Mouse (Mus musculus) spleen, adult 12 weeks (tissue): Measurements from ENCODE around the gene Golm1.
A peak's percentile ranks its signal among the peaks of the same experiment; 100 is the strongest.

Experiments
- DNase-seq: peaks from one replicate; pipeline ENCODE4 v3.0.0; 2022; ENCODE audit warnings: low spot score

The Golm1 gene

DNA sequence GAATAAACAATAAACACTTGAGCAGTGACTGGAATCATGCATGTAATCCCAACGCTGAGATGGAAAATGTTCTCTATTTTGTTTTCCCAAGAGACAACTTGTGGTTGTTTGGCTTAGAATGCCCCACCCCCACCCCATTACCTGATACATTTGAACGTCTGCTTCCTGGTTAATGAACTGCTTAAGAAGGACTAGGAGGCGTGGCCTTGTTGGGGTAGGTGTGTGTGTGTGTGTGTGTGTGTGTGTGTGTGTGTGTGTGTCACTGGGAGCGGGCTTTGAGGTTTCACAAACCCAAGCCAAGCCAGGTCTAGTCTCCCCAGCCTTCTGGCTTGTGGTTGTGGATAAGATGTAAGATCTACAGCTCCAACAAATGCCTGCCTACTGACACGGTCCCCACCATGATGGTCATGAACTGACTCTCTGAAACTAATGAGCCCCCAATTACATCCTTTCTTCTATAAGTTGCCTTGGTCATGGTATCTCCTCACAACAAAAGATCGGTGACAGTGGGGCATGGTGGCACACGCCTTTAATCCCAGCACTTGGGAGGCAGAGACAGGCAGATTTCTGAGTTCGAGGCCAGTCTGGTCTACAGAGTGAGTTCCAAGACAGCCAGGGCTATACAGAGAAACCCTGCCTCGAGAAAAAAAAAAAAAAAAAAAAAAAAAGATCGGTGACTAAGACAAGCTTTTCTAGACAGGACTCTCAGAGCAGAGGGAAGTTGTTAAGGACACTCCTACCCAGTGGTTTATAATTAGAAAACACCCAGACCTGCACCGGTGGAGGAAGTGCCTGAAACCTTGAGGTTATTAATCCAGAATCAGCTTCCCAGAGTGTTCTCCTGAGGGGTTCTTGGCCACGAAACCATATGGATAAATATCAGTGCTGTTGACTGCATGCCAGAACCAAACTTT, 962 bp upstream of the Golm1 start:
- DNase-seq = no peak

DNA sequence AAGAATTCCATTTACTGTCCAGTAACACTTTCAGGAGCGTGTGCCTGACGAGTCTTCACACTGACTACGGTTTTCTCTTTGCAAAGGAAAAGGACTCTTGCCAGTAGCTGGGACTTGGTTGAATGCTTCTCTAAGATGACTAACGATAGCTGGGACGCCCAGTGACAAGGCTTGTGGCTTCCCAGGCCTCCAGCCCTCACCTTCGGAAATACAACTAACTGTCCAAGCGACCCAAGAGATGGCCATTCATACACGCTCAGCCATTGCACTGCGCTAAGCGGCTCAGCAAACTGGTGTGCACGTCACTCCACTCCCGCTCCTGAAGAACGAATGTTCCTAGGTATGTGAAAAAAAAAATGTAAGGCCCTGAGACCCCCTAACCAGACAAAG, 855 bp downstream of the Golm1 start:
- DNase-seq = no peak

DNA sequence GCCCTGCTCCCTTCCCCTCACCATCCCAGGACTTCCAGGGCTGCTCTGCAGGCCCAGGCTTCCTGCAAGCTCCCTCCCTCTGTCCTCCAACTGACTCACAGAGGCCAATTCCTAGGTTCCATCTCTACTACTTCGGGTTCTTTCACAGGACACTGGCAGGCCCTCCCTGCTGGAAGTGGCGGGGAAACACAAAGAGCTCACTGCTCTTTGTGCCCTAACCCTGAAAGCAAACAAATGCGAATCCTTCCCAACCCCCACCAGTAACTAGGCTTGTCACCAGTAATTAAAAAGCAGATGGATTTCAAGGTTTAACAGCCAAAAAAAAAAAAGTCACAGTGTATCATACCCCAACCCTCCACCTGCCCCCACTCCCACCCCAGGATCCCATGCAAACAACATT, 1.4 kb downstream of the Golm1 start:
- no peak for DNase-seq

DNA sequence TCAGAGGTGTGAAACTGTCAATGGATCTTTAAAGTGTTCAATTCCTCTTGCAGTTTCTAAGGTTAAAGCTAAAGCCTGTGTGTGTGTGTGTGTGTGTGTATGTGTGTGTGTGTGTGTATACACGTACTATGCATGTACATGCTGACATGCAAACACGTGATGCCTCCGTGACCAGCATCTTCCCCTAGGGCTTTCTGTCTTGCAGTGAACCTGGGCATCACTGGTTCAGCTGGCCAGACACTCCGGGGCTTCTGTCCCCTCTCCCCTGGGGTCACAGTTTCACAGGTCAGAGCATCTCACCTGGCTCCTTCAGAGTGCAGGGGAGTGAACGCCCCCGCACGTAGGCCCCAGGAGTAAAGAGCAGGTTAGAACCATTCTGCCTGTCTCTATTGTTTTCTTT, 2.0 kb downstream of the Golm1 start:
- no peak for DNase-seq

DNA sequence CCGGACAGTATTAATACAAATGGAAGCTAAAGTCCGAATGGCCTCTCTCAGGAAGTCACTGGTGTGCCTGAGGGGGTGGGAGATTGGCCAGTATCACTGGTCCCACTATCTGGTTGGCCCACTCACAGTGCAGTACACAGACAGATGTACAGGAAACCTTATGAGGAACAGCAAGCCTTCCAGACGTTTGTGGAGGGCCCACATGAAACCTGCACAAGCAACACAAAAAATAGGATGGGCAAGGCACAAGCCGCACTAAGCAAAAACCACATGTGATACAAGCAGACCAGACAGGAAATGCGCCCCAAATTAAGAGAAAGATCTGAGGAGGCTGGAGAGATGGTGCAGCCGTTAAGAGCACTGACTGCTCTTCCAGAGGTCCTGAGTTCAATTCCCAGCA, 3.4 kb downstream of the Golm1 start:
- no peak for DNase-seq

DNA sequence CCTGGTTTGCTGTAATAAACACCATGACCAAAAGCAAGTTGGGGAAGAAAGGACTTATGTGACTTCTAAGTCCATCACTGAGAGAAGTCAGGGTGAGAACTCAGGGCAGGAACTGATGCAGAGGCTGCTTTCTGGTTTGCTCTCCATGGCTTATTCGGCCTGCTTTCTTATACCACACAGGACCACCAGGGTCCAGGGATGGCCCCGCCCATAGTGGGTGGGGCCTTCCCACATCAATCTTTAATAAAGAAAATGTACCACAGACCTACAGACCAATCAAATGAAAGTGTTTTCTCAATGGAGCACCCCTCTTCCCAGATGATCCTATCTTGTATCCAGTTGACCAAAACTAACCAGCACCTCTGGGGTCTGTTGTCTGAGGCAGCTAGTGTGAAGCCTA, 4.1 kb downstream of the Golm1 start:
- DNase-seq = no peak

DNA sequence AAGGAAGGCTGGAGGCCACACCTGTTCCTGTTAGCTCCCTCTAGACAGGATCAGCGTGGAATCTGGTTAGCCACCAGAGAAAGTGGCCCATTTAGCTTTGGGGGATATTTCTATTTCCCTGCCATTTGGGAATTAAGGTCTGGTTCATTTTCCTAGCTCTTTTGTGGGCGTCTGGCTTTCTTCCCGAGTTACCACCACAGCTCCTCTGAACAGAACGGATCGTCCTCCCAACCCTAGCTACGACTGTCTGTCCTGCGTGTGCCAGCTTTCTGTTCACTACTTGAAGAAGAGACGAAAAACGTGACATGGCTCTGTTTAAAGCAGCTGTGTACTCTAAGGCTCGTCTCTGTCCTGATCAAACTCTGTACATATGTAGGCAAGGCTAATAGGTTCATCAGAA, 5.7 kb downstream of the Golm1 start:
- DNase-seq = no peak

DNA sequence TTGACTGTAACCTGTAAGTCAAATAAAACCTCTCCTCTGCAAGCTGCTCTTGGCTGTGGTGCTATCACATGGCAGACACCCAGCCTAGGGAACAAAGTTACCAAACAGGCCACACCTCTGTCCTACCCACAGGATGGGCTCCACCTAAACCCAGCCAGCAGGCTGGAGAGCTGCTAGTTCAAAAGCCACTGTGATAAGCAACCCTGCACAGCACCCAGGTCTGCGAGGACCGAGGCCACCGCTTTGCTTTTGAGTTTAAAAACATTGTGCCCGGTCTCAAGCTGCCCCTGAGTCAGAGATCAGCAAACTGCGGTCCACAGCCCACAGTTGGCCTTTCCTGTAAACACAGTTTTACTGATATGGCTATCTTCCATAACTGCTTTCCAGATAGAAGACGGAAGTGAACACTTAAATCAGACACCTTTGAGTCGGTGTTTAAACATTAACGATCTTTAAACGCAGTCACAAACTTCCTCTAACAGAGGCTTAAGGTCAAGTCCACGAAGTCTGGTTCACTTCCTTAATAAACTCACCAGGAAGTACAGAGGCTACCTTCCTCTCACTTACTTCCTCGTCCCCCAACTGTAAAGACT, 7.0 kb downstream of the Golm1 start:
- peak; percentile 51 for DNase-seq

DNA sequence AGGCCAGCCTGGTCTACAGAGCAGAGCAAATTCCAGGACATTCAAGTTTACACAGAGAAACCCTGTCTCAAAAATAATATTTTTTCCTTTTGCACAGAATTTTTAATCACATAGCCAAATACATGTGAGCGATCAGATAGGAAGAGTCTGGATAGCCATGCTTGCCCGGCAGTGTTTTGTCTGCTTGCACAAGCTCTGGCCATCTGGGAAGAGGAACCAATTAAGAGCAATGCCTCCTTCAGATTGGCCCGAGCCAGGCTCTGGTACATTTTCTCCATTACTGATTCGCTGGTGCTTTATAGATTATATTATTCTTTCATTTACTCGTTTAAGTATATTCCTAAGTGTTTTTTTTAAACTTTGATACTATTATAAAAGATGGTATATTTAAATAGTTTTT, 7.8 kb downstream of the Golm1 start:
- no peak for DNase-seq

DNA sequence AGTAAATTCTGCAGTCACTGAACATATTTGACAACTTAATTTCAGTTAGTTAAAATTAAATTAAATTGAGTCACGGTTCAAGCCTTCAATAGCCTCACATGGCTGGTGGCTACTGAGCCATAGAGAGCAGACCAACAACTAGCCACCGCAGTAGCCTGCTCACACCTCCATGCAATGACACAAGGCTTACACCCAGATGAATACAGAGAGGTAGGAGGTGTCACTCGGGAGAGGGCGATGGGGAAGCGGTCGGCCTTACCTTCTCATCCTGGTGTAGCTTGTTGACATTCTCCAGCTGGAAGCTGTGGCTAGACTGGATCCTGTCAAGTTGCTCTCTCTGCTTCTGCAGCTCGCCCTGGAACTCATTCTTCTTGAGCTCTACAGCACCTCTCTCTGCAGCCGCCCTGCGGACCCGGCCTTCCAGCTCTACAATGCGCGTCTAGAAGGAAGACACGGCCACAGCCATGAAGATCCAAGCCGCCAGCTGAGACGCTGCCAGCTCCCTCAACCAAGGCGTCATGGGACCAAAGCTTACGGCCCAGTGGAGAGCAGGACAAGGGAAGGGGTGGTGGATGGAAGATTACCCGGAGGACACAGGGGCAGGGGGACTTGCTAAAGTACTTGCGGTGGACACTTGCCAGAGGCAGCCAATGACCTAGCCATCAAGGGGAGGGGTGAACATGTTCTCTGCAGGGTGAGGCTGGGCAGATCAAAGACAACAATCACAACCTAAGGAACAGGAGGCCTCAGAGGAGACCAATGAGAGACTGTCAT, 11.5 kb downstream of the Golm1 start:
- no peak for DNase-seq

DNA sequence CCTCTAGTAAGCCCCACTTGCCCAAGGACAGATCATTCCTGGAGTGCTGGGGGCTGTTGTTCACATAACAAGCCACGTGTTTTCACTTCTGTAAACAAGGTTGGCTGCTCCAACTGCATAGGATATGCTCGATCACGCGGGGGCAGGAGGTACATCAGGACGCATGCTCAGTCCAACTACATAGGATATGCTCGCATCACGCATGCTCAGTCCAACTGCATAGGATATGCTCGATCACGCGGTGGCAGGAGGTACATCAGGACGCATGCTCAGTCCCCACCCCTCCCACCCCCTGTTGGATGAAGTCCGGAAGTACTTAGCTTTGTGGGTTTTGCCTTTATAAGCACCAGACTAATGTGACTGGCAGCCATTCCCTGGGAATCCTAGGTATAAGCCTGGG, 13.6 kb downstream of the Golm1 start:
- no peak for DNase-seq

DNA sequence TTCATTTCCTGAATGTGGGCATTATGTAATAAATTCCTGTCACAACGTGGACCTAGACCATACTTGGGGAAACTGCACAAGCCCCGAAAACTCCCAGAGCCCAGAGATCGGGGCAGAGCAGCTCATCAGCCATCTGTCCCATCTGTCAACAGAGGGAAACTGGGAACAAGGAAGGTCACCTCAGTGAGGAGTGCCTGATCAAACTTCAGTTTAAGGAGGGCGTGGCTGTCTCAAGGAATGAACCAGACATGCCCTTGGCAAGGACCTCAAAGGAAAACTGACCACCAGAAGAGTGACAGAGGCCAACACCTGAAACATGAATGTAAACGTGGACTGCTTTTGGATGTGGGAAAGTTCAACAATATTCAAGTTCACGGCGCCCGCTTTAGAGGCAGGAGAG, 14.2 kb downstream of the Golm1 start:
- no peak for DNase-seq

DNA sequence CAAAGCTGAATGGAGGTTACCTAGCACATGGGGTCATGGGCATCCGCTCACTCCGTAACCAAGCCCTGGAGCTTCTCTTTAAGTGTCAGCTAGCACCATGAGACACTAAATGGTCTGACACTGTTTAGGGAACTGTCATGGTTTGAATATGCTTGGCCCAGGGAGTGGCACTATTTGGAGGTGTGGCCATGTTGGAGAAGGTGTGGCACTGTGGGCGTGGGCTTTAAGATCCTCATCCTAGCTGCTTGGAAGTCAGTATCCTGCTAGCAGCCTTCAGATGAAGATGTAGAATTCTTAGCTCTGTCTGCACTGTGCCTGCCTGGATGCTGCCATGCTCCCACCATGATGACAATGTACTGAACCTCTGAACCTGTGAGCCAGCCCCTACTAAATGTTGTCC, 15.2 kb downstream of the Golm1 start:
- no peak for DNase-seq

DNA sequence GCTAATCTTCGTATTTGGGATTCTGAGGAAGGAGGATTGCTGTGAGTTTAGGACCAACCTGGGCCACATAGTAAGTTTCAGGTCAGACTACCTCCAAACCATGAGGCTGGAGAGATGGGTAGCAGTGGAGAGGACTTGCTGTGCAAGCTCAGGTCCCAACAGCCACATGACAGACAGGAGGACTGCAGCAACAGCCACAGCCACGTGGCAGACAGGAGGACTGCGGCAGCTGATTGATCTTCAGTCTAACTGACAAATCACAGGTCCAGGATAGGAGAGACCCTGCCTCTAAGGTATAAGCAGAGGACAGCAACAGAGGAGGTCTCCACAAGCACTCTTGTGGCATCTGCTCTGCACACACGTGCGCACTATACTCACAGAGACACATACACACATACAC, 17.8 kb downstream of the Golm1 start:
- no peak for DNase-seq

DNA sequence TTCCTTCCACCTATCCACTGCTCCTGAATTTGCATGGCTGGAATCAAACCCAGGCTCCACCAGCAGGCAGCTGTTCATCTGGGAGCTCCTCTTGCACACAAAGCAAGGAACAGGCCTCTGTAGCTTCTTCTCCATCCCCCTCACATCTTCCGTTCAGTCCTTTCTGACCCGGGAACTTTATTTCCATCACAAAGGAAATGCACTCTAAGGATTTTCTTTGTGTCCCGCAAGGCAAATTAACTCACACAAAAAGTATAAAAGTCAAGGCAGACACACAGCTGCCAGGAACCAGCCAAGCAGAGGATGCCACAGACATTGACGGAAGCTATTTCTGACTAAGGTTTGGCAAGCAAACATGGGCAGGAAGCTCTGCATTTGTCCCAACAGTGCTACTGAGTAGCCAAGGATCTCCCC, 18.6 kb downstream of the Golm1 start:
- no peak for DNase-seq

DNA sequence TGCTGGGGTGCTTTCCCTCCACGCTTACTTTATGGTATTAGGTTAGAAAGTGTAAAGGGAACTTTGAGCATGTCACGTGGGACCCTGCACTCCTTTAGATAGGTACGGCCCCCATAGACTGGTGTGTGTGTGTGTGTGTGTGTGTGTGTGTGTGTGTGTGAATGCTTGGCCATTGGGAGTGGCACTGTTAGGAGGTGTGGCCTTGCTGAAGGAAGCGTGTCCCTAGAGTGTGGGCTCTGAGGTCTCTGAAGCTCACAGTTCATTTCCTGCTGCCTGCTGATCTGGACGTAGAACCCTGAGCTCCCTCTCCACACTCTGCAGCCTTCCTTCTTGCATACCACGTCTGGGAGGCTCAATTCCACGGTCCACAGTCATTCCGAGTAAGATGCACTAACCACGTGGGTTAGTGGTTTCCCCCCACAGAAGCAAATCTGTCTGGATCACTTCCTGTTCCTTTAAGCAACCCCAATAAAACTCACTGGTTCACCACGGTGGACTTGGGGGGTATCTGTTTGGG, 19.2 kb downstream of the Golm1 start:
- peak; percentile 29 for DNase-seq

DNA sequence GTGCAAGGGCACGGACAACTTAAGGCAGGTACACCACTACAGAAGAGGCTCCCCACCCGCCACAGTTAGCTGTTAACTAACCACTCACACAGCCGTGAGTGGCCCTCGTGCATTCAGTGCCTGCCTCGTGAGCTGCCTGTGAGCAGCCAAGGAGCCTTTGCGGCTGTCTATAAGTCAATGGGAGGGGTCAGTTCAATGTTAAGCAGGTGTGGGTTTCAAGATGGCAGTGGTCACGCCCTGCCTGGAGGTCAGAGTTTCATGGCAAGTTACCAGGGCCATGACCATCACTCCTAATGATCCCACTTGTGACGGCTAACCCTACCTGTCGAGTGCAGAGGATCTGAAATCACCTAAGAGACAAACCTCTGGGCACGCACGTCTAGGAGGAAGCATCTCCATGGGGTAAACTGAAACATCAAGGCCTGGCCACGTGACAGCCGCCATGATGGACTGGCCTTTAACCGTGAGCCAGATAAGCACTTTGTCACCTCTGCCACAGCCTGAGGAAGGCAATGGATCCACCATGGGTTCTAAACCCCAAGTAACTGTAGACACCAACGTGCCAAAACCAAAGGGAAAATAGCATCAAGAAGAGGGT, 19.8 kb downstream of the Golm1 start:
- no peak for DNase-seq

DNA sequence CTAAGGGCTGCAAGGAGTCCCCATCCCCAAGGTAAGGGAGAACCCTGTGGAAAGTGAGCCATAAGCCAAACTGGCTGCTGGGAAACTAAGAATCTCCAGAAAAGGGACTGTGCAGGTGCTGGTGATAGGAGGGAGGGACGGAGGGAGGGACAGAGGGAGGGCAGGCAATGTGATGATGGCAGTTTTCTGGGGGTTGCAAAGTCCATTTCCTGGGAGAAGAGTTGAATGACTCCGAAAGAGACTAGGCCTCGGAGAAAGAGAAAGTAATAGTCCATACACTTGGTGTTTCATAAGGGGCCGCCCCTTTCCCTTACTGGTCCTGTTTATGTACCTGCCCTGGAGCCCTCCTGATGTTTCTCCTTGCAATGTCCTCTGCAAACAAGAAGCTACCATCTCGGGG, 21.1 kb downstream of the Golm1 start:
- DNase-seq = no peak

DNA sequence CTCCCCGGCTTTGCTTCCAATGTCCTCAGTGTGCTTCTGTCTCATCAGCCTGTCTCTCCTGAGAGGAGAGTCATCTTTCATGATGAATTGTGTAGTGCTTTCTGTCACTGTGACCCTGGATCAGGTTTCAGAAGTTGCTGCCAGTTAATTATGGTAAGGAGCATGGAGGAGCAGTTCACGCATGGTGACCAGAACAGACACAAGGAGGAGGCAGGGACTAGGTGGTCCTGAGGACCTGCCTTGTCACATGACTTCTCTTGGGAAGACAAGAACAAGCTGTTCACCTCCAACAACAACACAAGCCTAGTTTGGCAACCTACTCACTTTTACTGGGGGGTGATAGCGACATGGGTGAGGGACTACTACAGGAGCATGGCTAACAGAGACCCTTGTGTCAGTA, 22.5 kb downstream of the Golm1 start:
- no peak for DNase-seq

DNA sequence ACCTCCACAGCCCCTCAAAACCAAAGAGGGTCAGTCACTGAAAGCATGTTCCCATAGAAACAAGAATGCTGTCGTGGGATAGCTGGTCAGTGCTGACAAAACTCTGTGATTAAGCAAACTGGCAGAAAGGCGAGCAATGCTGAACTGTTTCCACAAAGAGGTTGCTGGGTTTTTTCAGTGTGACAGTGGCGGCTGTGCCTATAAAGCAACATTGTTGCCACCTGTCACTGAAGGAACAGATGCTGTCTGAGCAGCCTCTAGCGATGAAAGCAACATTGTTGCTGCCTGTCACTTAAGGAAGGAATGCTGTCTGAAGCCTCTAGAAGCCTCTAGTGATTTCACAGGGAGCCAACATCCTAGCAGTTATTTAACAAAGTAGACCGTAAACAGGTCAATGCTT, 23.0 kb downstream of the Golm1 start:
- DNase-seq = no peak

DNA sequence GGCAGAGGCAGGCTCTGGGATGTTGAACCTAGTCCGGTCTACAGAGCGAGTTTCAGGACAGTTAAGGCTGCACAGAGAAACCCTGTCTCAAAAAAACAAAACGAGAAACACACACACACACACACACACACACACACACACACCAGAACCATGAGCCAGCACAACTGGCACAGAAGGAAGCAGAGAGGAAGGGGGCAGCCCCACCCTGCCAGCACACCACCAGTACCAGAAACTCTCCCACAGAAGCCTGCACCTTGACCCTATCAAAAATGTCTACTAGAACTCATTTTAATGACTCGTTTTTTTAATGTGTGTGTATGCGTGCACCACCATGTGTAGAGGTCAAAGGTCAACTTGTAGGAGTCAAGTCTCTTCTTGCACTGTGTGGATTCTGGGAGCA, 25.8 kb downstream of the Golm1 start:
- no peak for DNase-seq

DNA sequence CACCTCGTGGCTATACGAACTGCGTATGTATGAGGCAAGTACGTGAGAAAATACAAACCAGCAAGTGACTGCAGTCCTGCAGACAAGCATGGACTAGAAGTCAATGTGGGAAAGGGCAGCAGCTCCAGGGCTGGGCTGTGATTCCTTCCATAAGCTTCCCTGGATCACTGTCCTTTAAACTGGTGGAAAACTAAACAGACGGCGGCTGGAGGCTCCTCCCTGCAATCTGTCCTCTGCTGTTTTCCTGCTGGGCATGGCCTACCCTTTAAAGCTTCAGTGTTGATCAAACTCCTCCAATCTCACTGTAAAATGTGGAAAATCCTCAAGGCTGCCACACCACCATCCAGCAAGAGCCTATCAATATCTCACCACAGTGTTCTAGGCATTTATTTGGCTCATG, 27.0 kb downstream of the Golm1 start:
- no peak for DNase-seq

DNA sequence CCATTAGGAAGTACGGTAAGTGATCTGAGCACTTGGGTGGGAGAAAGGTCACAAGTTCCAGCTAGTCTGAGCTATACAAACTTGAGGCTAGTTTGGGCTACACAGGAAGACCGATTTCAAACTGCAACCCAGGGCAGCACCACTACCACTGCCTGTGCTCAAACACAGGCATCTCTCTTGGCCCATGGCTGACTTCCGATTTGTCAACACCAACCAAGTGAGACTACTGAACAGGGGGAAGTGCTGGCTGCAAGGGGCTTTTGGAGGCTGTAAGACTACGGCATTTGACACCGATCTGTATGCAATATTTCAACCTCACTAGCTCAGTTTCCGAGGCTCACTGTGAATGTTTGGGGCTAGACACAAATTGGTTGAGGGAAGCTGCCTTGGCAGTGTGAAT, 28.1 kb downstream of the Golm1 start:
- DNase-seq = no peak
